Mouse (Mus musculus) cerebellum, postnatal 10 days (tissue): ENCODE data around the gene Dock9.
A peak's percentile ranks its signal among the peaks of the same experiment; 100 is the strongest.

Source experiments
- DNase-seq, 2 experiments: peaks; one replicate each; pipeline ENCODE4 v3.0.0; 2021; ENCODE audit warnings: mixed read lengths in 2 of 2

Dock9 gene

GRCm38 (mm10) chr14:121797457-121798410 is at the start of gene Dock9:
Dock9 (minus strand) TSS chr14:121797837.
- DNase-seq = peak; percentile 92 to 93

GRCm38 (mm10) chr14:121844486-121844885 is 46.8 kb upstream of the Dock9 start:
- DNase-seq = no peak

- DNase-seq = no peak
These were observed 42.6 kb upstream of the Dock9 start for GRCm38 (mm10) chr14:121840217-121840616.

- DNase-seq = no peak
These were observed 40.5 kb upstream of the Dock9 start for GRCm38 (mm10) chr14:121838161-121838560.

GRCm38 (mm10) chr14:121833001-121833520 is 35.4 kb upstream of the Dock9 start:
- DNase-seq = peak; percentile 74 to 78

- DNase-seq = no peak
These were observed 32.3 kb upstream of the Dock9 start for GRCm38 (mm10) chr14:121829816-121830442.

GRCm38 (mm10) chr14:121827091-121827490 is 29.5 kb upstream of the Dock9 start:
- DNase-seq = no peak

- DNase-seq = peak; percentile 38 to 47
These were observed 28.1 kb upstream of the Dock9 start for GRCm38 (mm10) chr14:121825521-121826445.

GRCm38 (mm10) chr14:121824322-121825103 is 26.9 kb upstream of the Dock9 start:
- peak; percentile 86 to 89 for DNase-seq

- no peak for DNase-seq
These were observed 25.4 kb upstream of the Dock9 start for GRCm38 (mm10) chr14:121822997-121823396.

GRCm38 (mm10) chr14:121822506-121822905 is 24.9 kb upstream of the Dock9 start:
- no peak for DNase-seq

- no peak for DNase-seq
These were observed 9.2 kb upstream of the Dock9 start for GRCm38 (mm10) chr14:121806791-121807190.

- no peak for DNase-seq
These were observed 8.7 kb upstream of the Dock9 start for GRCm38 (mm10) chr14:121806316-121806715.

GRCm38 (mm10) chr14:121804461-121804860 is 6.8 kb upstream of the Dock9 start:
- peak; percentile 22 to 28 for DNase-seq

GRCm38 (mm10) chr14:121800962-121801361 is 3.3 kb upstream of the Dock9 start:
- peak; percentile 57 to 60 for DNase-seq

GRCm38 (mm10) chr14:121799112-121799511 is 1.5 kb upstream of the Dock9 start:
- DNase-seq = no peak

GRCm38 (mm10) chr14:121798411-121798799 is 768 bp upstream of the Dock9 start:
- peak; percentile 95 to 97 for DNase-seq

- DNase-seq = peak; percentile 43 to 45
These were observed 823 bp downstream of the Dock9 start for GRCm38 (mm10) chr14:121796571-121797456.

GRCm38 (mm10) chr14:121795536-121795935 is 2.1 kb downstream of the Dock9 start:
- peak; percentile 73 to 77 for DNase-seq

- no peak for DNase-seq
These were observed 4.0 kb downstream of the Dock9 start for GRCm38 (mm10) chr14:121793639-121794038.

GRCm38 (mm10) chr14:121791935-121792334 is 5.7 kb downstream of the Dock9 start:
- no peak for DNase-seq
